Mouse (Mus musculus) adrenal gland, adult 18-20 months (tissue): ENCODE results near the gene Slc22a13. TPM values are rescaled to one million over a fixed set of nuclear protein-coding genes. Genes with fewer than 3 reads are reported as not detected.

Experiments used
- DNase-seq, 2 experiments: peaks; one replicate each; pipeline ENCODE4 v3.0.0; 2021 to 2022; ENCODE audit warnings: low spot score in 2 of 2
- total RNA-seq, 2 experiments: library from RNA; stranded (reverse); gene quantifications; 1 replicate in 1 of 2; 2 replicates in 1 of 2; pipeline ENCODE4 v1.2.3; 2021

Gene Slc22a13
- total RNA-seq, 2 experiments from 2014 or later = not detected

GRCm38 (mm10) chr9:119201653-119202052 is 7.2 kb downstream of the Slc22a13 start:
- no peak for DNase-seq

GRCm38 (mm10) chr9:119199151-119199861 is 9.6 kb downstream of the Slc22a13 start:
- DNase-seq = no peak

GRCm38 (mm10) chr9:119192202-119192990 is 16.5 kb downstream of the Slc22a13 start:
- peak; percentile 14 to 40 for DNase-seq

- no peak for DNase-seq
These were observed 27.6 kb downstream of the Slc22a13 start for GRCm38 (mm10) chr9:119181241-119181728.

GRCm38 (mm10) chr9:119179292-119179691 is 29.6 kb downstream of the Slc22a13 start:
- no peak for DNase-seq

- DNase-seq = no peak
These were observed 41.3 kb downstream of the Slc22a13 start for GRCm38 (mm10) chr9:119167608-119168007.

- DNase-seq = no peak
These were observed 43.4 kb downstream of the Slc22a13 start for GRCm38 (mm10) chr9:119165548-119165947.

GRCm38 (mm10) chr9:119164743-119165142 is 44.2 kb downstream of the Slc22a13 start:
- no peak for DNase-seq

GRCm38 (mm10) chr9:119160689-119161088 is 48.2 kb downstream of the Slc22a13 start:
- no peak for DNase-seq

GRCm38 (mm10) chr9:119158861-119159260 is 50.0 kb downstream of the Slc22a13 start, which contains the start of gene Gm47289:
Gm47289 (plus strand) TSS chr9:119159161.
- no peak for DNase-seq

GRCm38 (mm10) chr9:119156278-119157201 is 52.4 kb downstream of the Slc22a13 start, which contains the start of gene Acaa1b:
Acaa1b (minus strand) TSS chr9:119157093.
- peak; percentile 61 to 78 for DNase-seq

GRCm38 (mm10) chr9:119155826-119156225 is 53.1 kb downstream of the Slc22a13 start:
- no peak for DNase-seq

- no peak for DNase-seq
These were observed 53.5 kb downstream of the Slc22a13 start for GRCm38 (mm10) chr9:119155416-119155815.

GRCm38 (mm10) chr9:119151751-119152150 is 57.1 kb downstream of the Slc22a13 start:
- DNase-seq = no peak

- DNase-seq = peak in 1 of 2 experiments; percentile 24
These were observed 59.3 kb downstream of the Slc22a13 start for GRCm38 (mm10) chr9:119149601-119150000.

GRCm38 (mm10) chr9:119146098-119146770 is 62.7 kb downstream of the Slc22a13 start:
- DNase-seq = no peak

GRCm38 (mm10) chr9:119145638-119146037 is 63.3 kb downstream of the Slc22a13 start:
- no peak for DNase-seq

GRCm38 (mm10) chr9:119145137-119145536 is 63.8 kb downstream of the Slc22a13 start:
- no peak for DNase-seq

GRCm38 (mm10) chr9:119144696-119145095 is 64.2 kb downstream of the Slc22a13 start:
- DNase-seq = no peak

- DNase-seq = no peak
These were observed 65.5 kb downstream of the Slc22a13 start for GRCm38 (mm10) chr9:119143372-119143771.
